Mouse (Mus musculus): ENCODE results near the gene Myt1l.

The Myt1l gene

GRCm38 (mm10) chr12:29657061-29657460 lies 128.9 kb downstream of the Myt1l start:
- DNase-seq (ENCODE audit: low read depth, low spot score), result no peak

GRCm38 (mm10) chr12:29657870-29658269 lies 129.7 kb downstream of the Myt1l start:
- no peak for DNase-seq (ENCODE audit: low read depth, low spot score)

GRCm38 (mm10) chr12:29671984-29672383 lies 143.8 kb downstream of the Myt1l start:
- no peak for DNase-seq (ENCODE audit: low read depth, low spot score)

- DNase-seq (ENCODE audit: low read depth, low spot score), result peak; percentile 54
Observed at GRCm38 (mm10) chr12:29675594-29676362, 147.6 kb downstream of the Myt1l start.

GRCm38 (mm10) chr12:29682384-29682783 lies 154.2 kb downstream of the Myt1l start:
- DNase-seq (ENCODE audit: low read depth, low spot score), result no peak

- no peak for DNase-seq (ENCODE audit: low read depth, low spot score)
Observed at GRCm38 (mm10) chr12:29682946-29683345, 154.8 kb downstream of the Myt1l start.

GRCm38 (mm10) chr12:29686241-29686640 lies 158.1 kb downstream of the Myt1l start:
- DNase-seq (ENCODE audit: low read depth, low spot score), result no peak

- DNase-seq (ENCODE audit: low read depth, low spot score), result no peak
Observed at GRCm38 (mm10) chr12:29691566-29691965, 163.4 kb downstream of the Myt1l start.

GRCm38 (mm10) chr12:29695194-29695593 lies 167.0 kb downstream of the Myt1l start:
- no peak for DNase-seq (ENCODE audit: low read depth, low spot score)

- peak; percentile 36 for DNase-seq (ENCODE audit: low read depth, low spot score)
Observed at GRCm38 (mm10) chr12:29697526-29698500, 169.6 kb downstream of the Myt1l start.

GRCm38 (mm10) chr12:29698541-29698940 lies 170.4 kb downstream of the Myt1l start:
- no peak for DNase-seq (ENCODE audit: low read depth, low spot score)

- no peak for DNase-seq (ENCODE audit: low read depth, low spot score)
Observed at GRCm38 (mm10) chr12:29698976-29699375, 170.8 kb downstream of the Myt1l start.

GRCm38 (mm10) chr12:29699386-29699785 lies 171.2 kb downstream of the Myt1l start:
- DNase-seq (ENCODE audit: low read depth, low spot score), result no peak

- DNase-seq (ENCODE audit: low read depth, low spot score), result no peak
Observed at GRCm38 (mm10) chr12:29700026-29700425, 171.8 kb downstream of the Myt1l start.

- no peak for DNase-seq (ENCODE audit: low read depth, low spot score)
Observed at GRCm38 (mm10) chr12:29701076-29701475, 172.9 kb downstream of the Myt1l start.

- peak; percentile 5 for DNase-seq (ENCODE audit: low read depth, low spot score)
Observed at GRCm38 (mm10) chr12:29701731-29702316, 173.6 kb downstream of the Myt1l start.

- DNase-seq (ENCODE audit: low read depth, low spot score), result no peak
Observed at GRCm38 (mm10) chr12:29702626-29703025, 174.4 kb downstream of the Myt1l start.

- DNase-seq (ENCODE audit: low read depth, low spot score), result no peak
Observed at GRCm38 (mm10) chr12:29703541-29703940, 175.4 kb downstream of the Myt1l start.

GRCm38 (mm10) chr12:29707094-29707493 lies 178.9 kb downstream of the Myt1l start:
- no peak for DNase-seq (ENCODE audit: low read depth, low spot score)

- no peak for DNase-seq (ENCODE audit: low read depth, low spot score)
Observed at GRCm38 (mm10) chr12:29708166-29708565, 180.0 kb downstream of the Myt1l start.

- DNase-seq (ENCODE audit: low read depth, low spot score), result no peak
Observed at GRCm38 (mm10) chr12:29712795-29713721, 184.9 kb downstream of the Myt1l start.

All from forelimb bud, embryonic 11.5 days (tissue).